Mouse (Mus musculus) CD4-positive, CD25-positive, alpha-beta regulatory T cell, adult 2 months (primary cell): ENCODE data around the gene Zc2hc1b.

Experiments
- DNase-seq: peaks from one replicate; pipeline ENCODE4 v3.0.0-alpha.2; 2012; ENCODE audit warnings: low read depth, low spot score

Zc2hc1b gene

GRCm38 (mm10) chr10:13177973-13178624, at the start of gene Zc2hc1b:
TSS of gene Zc2hc1b (minus strand) at chr10:13178023.
- no peak for DNase-seq

GRCm38 (mm10) chr10:13225377-13226063, 47.7 kb upstream of the Zc2hc1b start:
- DNase-seq = no peak

- DNase-seq = no peak
Observed at GRCm38 (mm10) chr10:13222135-13222534, 44.3 kb upstream of the Zc2hc1b start.

GRCm38 (mm10) chr10:13220061-13220460, 42.2 kb upstream of the Zc2hc1b start:
- no peak for DNase-seq

- DNase-seq = no peak
Observed at GRCm38 (mm10) chr10:13213956-13214355, 36.1 kb upstream of the Zc2hc1b start.

GRCm38 (mm10) chr10:13212829-13213228, 35.0 kb upstream of the Zc2hc1b start:
- no peak for DNase-seq

- no peak for DNase-seq
Observed at GRCm38 (mm10) chr10:13212326-13212725, 34.5 kb upstream of the Zc2hc1b start.

- DNase-seq = no peak
Observed at GRCm38 (mm10) chr10:13209930-13210637, 32.3 kb upstream of the Zc2hc1b start.

GRCm38 (mm10) chr10:13209506-13209905, 31.7 kb upstream of the Zc2hc1b start:
- DNase-seq = no peak

- DNase-seq = no peak
Observed at GRCm38 (mm10) chr10:13209061-13209460, 31.2 kb upstream of the Zc2hc1b start.

GRCm38 (mm10) chr10:13201741-13202293, 24.0 kb upstream of the Zc2hc1b start:
- DNase-seq = no peak

- no peak for DNase-seq
Observed at GRCm38 (mm10) chr10:13200862-13201261, 23.0 kb upstream of the Zc2hc1b start.

- no peak for DNase-seq
Observed at GRCm38 (mm10) chr10:13199234-13199633, 21.4 kb upstream of the Zc2hc1b start.

- no peak for DNase-seq
Observed at GRCm38 (mm10) chr10:13196872-13197507, 19.2 kb upstream of the Zc2hc1b start.

- DNase-seq = peak; percentile 9
Observed at GRCm38 (mm10) chr10:13193496-13193895, 15.7 kb upstream of the Zc2hc1b start.

GRCm38 (mm10) chr10:13192731-13193351, 15.0 kb upstream of the Zc2hc1b start, which contains the start of gene Ltv1:
TSS of gene Ltv1 (minus strand) at chr10:13193168.
- DNase-seq = peak; percentile 97

GRCm38 (mm10) chr10:13189881-13190280, 12.1 kb upstream of the Zc2hc1b start:
- DNase-seq = no peak

- no peak for DNase-seq
Observed at GRCm38 (mm10) chr10:13186754-13187153, 8.9 kb upstream of the Zc2hc1b start.

GRCm38 (mm10) chr10:13184170-13184766, 6.4 kb upstream of the Zc2hc1b start:
- DNase-seq = no peak

- DNase-seq = no peak
Observed at GRCm38 (mm10) chr10:13180211-13180610, 2.4 kb upstream of the Zc2hc1b start.

GRCm38 (mm10) chr10:13175866-13176265, 2.0 kb downstream of the Zc2hc1b start:
- DNase-seq = no peak
